Comparison of ENCODE assay signal across 9 mouse cellular contexts in the genomic region with DNA sequence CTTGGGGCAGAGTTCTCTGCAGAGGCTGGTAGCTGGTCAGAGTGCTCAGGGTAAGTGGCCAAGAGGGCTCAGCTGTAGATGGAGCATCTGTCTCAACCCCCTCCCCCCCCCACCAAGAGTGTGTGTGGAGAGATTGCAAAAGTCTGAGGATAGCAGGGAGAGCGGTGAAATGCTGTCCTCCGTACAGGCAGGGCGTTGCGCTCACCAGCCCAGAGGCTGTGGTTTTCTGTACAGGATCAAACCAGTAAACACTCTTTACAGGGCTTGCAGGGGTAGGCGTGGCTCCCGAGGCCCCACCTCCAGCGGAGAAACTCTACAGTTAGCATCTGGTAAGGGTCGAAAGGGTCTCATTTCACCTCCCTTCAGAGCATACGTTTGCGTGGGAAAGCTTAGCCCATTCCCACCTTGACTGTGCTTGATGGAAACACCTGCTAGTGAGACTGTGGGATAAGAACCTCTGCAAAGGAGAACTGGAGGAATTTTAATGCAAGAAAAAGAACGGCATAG. TPM values are rescaled to one million over a fixed set of nuclear protein-coding genes. Genes with fewer than 3 reads are reported as not detected.
DNase-seq lines count a peak whose midpoint lies in the region; ATAC-seq and TF ChIP-seq lines count a peak whose summit lies in the region.
"Had no signal": no experiment of that assay in that cellular context is flagged by ENCODE, and none has a peak within 500 bp of the region (broad histone marks: within the 10 kb centered on the region; RNA-seq: fewer than 3 reads in every experiment).

No protein-coding gene starts in this region.

- WGBS in limb, embryonic 10.5 days: 15% methylated on average over 11 of the region's 11 CpGs
- WGBS in midbrain, embryonic 13.5 days: 29% methylated on average over 11 of the region's 11 CpGs

- no peak overlapping the region for H3K27ac ChIP-seq in gastrocnemius, adult 2 months
- H3K27ac ChIP-seq in limb, embryonic 10.5 days: peak overlapping the region; percentile 79
- no peak overlapping the region for H3K27ac ChIP-seq in midbrain, embryonic 13.5 days

- H3K36me3 ChIP-seq in limb, embryonic 10.5 days: no peaks in the 10 kb centered on the region
- no peaks in the 10 kb centered on the region for H3K36me3 ChIP-seq in midbrain, embryonic 13.5 days

- H3K9ac ChIP-seq in midbrain, embryonic 13.5 days (replicated peaks): no peak overlapping the region

- H3K4me3 ChIP-seq in gastrocnemius, adult 2 months: peak overlapping the region; percentile 11
- H3K4me3 ChIP-seq in limb, embryonic 10.5 days: peak overlapping the region; percentile 33
- no peak overlapping the region for H3K4me3 ChIP-seq in midbrain, embryonic 13.5 days (replicated peaks)

- ATAC-seq in midbrain, embryonic 13.5 days: peak; percentile 58; the same call in 1 of the 2 replicates

- 0 out of 2 replicates have a peak, but pooled peaks cover 9% of the 10 kb centered on the region for H3K27me3 ChIP-seq in limb, embryonic 10.5 days (ENCODE audit: low read depth, poor library complexity, severe bottlenecking)
- no peaks in the 10 kb centered on the region; the same call in 1 of the 2 replicates for H3K27me3 ChIP-seq in midbrain, embryonic 13.5 days
- H3K27me3 ChIP-seq: CH12.LX had no signal

- intact Hi-C loops in gastrocnemius, adult 2 months (cut with DNase I): no loop called here

- 0 out of 2 replicates have a peak overlapping the region, but pooled peaks have one; percentile 15 for H3K4me2 ChIP-seq in midbrain, embryonic 13.5 days (replicated peaks)

- no peaks in the 10 kb centered on the region for H3K9me3 ChIP-seq in limb, embryonic 10.5 days (replicated peaks)
- no peaks in the 10 kb centered on the region for H3K9me3 ChIP-seq in midbrain, embryonic 13.5 days

- peaks cover 41% of the 10 kb centered on the region for H3K4me1 ChIP-seq in limb, embryonic 10.5 days
- peaks cover 13% of the 10 kb centered on the region for H3K4me1 ChIP-seq in midbrain, embryonic 13.5 days (replicated peaks)

- TF ChIP-seq CTCF in gastrocnemius, adult 2 months (IDR thresholded peaks at IDR 0.05): no peak

- no peak for DNase-seq in gastrocnemius, adult 2 months
- DNase-seq in gastrocnemius, postnatal 25 days: no peak
- DNase-seq in ES-CJ7 (ENCODE audit: low read depth, low spot score): peak; percentile 55
- no peak for DNase-seq in limb, embryonic 10.5 days (ENCODE audit: low spot score)
- DNase-seq in layer of hippocampus, adult 9-11 months: no peak
- no peak for DNase-seq in right cerebral cortex, adult 2 months (ENCODE audit: low spot score in 2 of 2)
- no peak for DNase-seq in B cell, adult 2 months

RNA-seq across cellular contexts. Expression of a gene that starts 42.4 kb away (rescaled TPM):
- total RNA-seq in gastrocnemius, adult 2 months (2021): 10 to 100 TPM; 21.7 to 29.8 TPM
- 10 to 100 TPM; 26.2 to 27.7 TPM for total RNA-seq in gastrocnemius, postnatal 25 days (2021)
- 13.4 and 18.8 TPM in 2 replicates for polyA plus RNA-seq in limb, embryonic 10.5 days (2016; fragmentation: Nextera tagmentation; extraction: Ambion mirVana)
- polyA plus RNA-seq in midbrain, embryonic 13.5 days (2015; fragmentation: Nextera tagmentation; extraction: Ambion mirVana): 12.0 and 12.1 TPM in 2 replicates
